Mouse (Mus musculus): ENCODE measurements around the gene Cnrip1. TPM values are rescaled to one million over a fixed set of nuclear protein-coding genes. Genes with fewer than 3 reads are reported as not detected.
"Not testable (repeated sequence)": the region's sequence is repeated elsewhere in the genome, so short reads cannot be mapped to it uniquely, and the experiment has no call there.

Cnrip1 gene
- polyA plus RNA-seq, 1 experiment from 2014 or later: 154 TPM

DNA sequence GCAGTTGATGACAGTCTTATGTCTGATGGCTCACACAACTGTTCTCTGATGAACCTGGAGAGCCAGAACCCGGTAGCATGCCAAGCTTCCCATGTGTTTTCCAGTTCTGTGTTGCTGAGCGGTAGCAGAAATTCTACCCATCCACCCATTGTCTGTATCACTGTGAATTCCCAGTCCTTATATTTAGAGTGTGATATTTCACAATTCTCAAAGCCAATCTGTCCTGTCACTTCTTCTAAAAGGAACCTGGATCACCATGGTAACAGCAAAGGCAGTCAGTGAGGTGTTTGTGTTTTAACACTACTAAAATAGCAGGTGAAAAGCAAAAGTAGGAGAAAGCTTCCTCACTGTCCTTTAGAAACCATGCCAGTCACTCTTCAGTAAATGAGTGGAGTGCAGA is 5.6 kb upstream of the Cnrip1 start:
- H3K4me2 ChIP-seq: no peak overlapping the region
- no peak overlapping the region for H3K27ac ChIP-seq (replicated peaks)
- H3K4me1 ChIP-seq (replicated peaks): peaks cover under 1% of the 10 kb centered on the region
- no peak overlapping the region for H3K4me3 ChIP-seq
- WGBS: 95% methylated on average over 2 of the region's 2 CpGs
- no peak for ATAC-seq (ENCODE audit: low FRiP score, low read depth)
- H3K9ac ChIP-seq: no peak overlapping the region
- no peaks in the 10 kb centered on the region for H3K27me3 ChIP-seq
- no peaks in the 10 kb centered on the region for H3K9me3 ChIP-seq
- H3K36me3 ChIP-seq: no peaks in the 10 kb centered on the region

DNA sequence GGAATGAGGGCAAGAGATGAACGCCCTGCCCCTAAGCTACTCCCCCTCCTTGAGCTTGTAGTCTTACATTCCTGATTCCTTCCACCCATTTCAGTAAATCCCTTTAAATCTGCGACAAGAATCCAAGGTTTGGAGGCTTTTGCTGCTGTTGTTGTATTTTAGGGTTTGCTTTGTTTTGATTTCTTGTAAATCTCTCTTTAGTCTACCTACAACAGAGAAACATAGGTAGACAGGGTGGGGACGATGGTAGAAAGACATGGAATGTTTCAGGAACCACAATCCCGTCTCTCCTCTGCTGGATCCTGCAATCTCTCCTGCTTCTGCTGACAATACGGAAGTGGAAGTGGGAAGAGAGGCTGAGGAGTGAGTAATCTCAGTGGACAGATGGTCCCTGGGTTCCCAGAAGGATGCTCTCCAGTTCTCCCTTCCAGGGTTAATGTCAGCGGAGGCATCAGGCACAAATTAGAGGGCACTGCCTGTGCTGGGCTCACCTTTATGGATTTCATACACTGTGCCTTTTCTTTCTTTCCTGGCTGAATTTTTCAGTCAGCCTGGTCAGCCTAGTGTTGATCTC is 1.2 kb downstream of the Cnrip1 start:
- WGBS: 6% methylated on average over 6 of the region's 6 CpGs
- H3K36me3 ChIP-seq: peaks cover 7% of the 10 kb centered on the region; the same call in 1 of the 2 replicates
- no peaks in the 10 kb centered on the region for H3K27me3 ChIP-seq
- H3K9me3 ChIP-seq: no peaks in the 10 kb centered on the region
- 0 out of 2 replicates have a peak, but pooled peaks have one; percentile 3 for ATAC-seq (ENCODE audit: low FRiP score, low read depth)
- H3K4me3 ChIP-seq: peak overlapping the region; percentile 83
- H3K27ac ChIP-seq (replicated peaks): peak overlapping the region; percentile 94
- peak overlapping the region; percentile 74 for H3K4me2 ChIP-seq
- H3K4me1 ChIP-seq (replicated peaks): peaks cover 23% of the 10 kb centered on the region
- peak overlapping the region; percentile 85 for H3K9ac ChIP-seq

GRCm38 (mm10) chr11:17069360-17069759 is 18.0 kb downstream of the Cnrip1 start:
- H3K4me3 ChIP-seq; H3K27me3 ChIP-seq; H3K4me2 ChIP-seq; H3K27ac ChIP-seq (replicated peaks); H3K4me1 ChIP-seq (replicated peaks); H3K9me3 ChIP-seq; H3K36me3 ChIP-seq; H3K9ac ChIP-seq; ATAC-seq (ENCODE audit: low FRiP score, low read depth): not testable (repeated sequence)
- 97% methylated on average over 2 of the region's 2 CpGs for WGBS

- ATAC-seq (ENCODE audit: low FRiP score, low read depth): no peak
- no peak overlapping the region for H3K9ac ChIP-seq
- H3K4me3 ChIP-seq: no peak overlapping the region
- no peak overlapping the region for H3K4me2 ChIP-seq
- 88% methylated on average over 2 of the region's 2 CpGs for WGBS
- H3K36me3 ChIP-seq: peaks cover 25% of the 10 kb centered on the region
- H3K27me3 ChIP-seq: no peaks in the 10 kb centered on the region
- no peak overlapping the region for H3K27ac ChIP-seq (replicated peaks)
- H3K9me3 ChIP-seq: no peaks in the 10 kb centered on the region
- no peaks in the 10 kb centered on the region for H3K4me1 ChIP-seq (replicated peaks)
These were observed 24.3 kb downstream of the Cnrip1 start for GRCm38 (mm10) chr11:17075656-17076055.

DNA sequence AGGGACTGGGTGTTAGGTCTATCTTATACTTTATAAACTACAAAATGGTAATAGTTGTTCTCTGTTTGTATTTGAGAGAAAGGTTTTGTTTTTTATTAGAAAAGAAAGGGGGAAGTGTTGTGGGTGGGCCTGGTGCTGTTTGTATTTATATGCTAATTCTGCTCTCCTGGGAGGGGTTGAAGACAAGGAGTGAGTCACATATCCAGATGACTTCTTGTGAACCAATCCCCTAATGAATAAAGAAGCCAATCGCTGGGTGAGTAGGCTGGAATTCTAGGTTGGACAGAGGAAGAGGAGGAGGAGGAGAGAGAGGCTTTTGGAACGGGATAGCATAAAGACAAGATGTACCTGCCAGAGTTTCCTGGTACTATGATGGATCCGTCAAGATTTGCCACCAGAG is 30.7 kb downstream of the Cnrip1 start:
- H3K36me3 ChIP-seq: peaks cover 20% of the 10 kb centered on the region
- no peak overlapping the region for H3K27ac ChIP-seq (replicated peaks)
- H3K9ac ChIP-seq: no peak overlapping the region
- no peak overlapping the region for H3K4me3 ChIP-seq
- ATAC-seq (ENCODE audit: low FRiP score, low read depth): no peak
- no peaks in the 10 kb centered on the region for H3K4me1 ChIP-seq (replicated peaks)
- no peaks in the 10 kb centered on the region for H3K27me3 ChIP-seq
- 34% methylated on average over 3 of the region's 3 CpGs for WGBS
- no peaks in the 10 kb centered on the region for H3K9me3 ChIP-seq
- H3K4me2 ChIP-seq: no peak overlapping the region

DNA sequence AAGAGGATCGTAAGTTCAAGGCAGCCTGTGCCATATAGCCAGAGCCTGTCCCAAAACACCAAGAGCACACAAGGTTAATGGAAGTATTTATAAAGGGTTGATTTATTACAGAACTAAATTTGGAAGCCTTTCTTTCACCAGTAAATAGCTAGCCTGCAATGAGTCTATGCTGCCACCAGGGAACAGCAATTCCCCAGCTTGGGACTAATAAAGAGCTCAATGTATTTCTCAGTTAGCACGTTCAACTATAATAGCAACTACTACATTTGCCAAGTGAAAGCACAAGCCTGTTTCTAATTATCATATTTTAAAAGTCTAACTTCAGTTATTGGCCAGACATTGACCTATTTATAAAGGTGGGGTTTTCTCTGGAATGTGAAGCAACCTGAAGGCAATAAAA is 31.6 kb downstream of the Cnrip1 start:
- H3K9me3 ChIP-seq: no peaks in the 10 kb centered on the region
- H3K4me3 ChIP-seq: no peak overlapping the region
- H3K27me3 ChIP-seq: no peaks in the 10 kb centered on the region
- 42% methylated on average over 2 of the region's 2 CpGs for whole genome bisulfite sequencing
- no peaks in the 10 kb centered on the region for H3K4me1 ChIP-seq (replicated peaks)
- peaks cover 20% of the 10 kb centered on the region for H3K36me3 ChIP-seq
- no peak for ATAC-seq (ENCODE audit: low FRiP score, low read depth)
- H3K27ac ChIP-seq (replicated peaks): no peak overlapping the region
- H3K9ac ChIP-seq: no peak overlapping the region
- no peak overlapping the region for H3K4me2 ChIP-seq

GRCm38 (mm10) chr11:17083455-17083854 is 32.1 kb downstream of the Cnrip1 start:
- peaks cover 18% of the 10 kb centered on the region for H3K36me3 ChIP-seq
- H3K9ac ChIP-seq: no peak overlapping the region
- no peak overlapping the region for H3K4me3 ChIP-seq
- H3K4me2 ChIP-seq: no peak overlapping the region
- 92% methylated on average over 3 of the region's 3 CpGs for WGBS
- no peaks in the 10 kb centered on the region for H3K4me1 ChIP-seq (replicated peaks)
- no peak for ATAC-seq (ENCODE audit: low FRiP score, low read depth)
- no peaks in the 10 kb centered on the region for H3K9me3 ChIP-seq
- no peak overlapping the region for H3K27ac ChIP-seq (replicated peaks)
- no peaks in the 10 kb centered on the region for H3K27me3 ChIP-seq

DNA sequence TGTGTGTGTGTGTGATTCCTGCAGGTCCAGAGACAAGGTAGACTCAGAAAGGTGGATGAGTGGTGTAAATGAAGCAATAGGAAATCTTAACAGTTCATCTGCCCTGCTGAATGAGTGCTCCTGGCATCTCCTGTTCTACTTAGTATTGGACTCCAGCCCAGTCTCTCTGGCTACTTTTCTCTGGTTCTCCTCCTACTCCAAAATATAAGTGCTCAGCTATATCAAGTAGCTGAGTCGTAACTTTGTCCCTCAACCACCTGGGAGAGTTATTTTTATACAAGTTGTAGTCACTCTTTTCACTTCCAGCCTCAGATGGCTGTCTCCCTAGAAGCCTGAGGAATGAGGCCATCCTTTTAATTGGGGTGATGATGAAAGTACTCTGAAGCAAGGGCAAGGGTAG is 32.5 kb downstream of the Cnrip1 start:
- 68% methylated on average over 1 of the region's 1 CpGs for WGBS
- Histone ChIP-seq H3K4me3 (no peak overlapping the region), H3K27me3 (no peaks in the 10 kb centered on the region), H3K4me2 (no peak overlapping the region), H3K4me1 (replicated peaks) (no peaks in the 10 kb centered on the region), H3K27ac (replicated peaks) (no peak overlapping the region), H3K9me3 (no peaks in the 10 kb centered on the region), H3K36me3 (peaks cover 14% of the 10 kb centered on the region), H3K9ac (no peak overlapping the region)
- ATAC-seq (ENCODE audit: low FRiP score, low read depth): no peak

DNA sequence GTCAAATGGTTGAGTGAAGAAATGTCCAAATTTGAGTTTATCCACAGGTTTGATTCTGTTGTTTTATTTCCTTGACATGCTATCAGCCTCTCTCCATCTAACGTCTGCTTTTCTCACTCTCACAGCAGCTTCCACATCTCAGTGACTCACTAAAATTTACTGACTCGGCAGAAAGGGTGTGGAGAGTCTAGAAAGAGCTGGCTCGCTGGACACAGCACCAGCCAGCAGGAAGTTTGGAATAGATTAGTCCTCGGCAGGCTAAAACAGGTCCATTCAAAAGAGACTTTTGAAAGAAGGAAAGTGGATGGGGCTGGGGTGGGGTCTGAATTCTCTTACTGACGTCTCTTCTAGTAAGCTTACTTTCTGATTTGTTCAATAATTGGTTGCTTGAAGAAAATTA is 34.7 kb downstream of the Cnrip1 start:
- WGBS: 24% methylated on average over 5 of the region's 5 CpGs
- no peak for ATAC-seq (ENCODE audit: low FRiP score, low read depth)
- H3K9me3 ChIP-seq: no peaks in the 10 kb centered on the region
- H3K4me2 ChIP-seq: no peak overlapping the region
- H3K27me3 ChIP-seq: no peaks in the 10 kb centered on the region
- no peaks in the 10 kb centered on the region for H3K4me1 ChIP-seq (replicated peaks)
- no peak overlapping the region for H3K4me3 ChIP-seq
- 0 out of 2 replicates have a peak, but pooled peaks cover under 1% of the 10 kb centered on the region for H3K36me3 ChIP-seq
- H3K9ac ChIP-seq: no peak overlapping the region
- H3K27ac ChIP-seq (replicated peaks): no peak overlapping the region

GRCm38 (mm10) chr11:17106936-17107335 is 55.5 kb downstream of the Cnrip1 start:
- ATAC-seq (ENCODE audit: low FRiP score, low read depth): no peak
- WGBS: 85% methylated on average over 5 of the region's 5 CpGs

GRCm38 (mm10) chr11:17107359-17107758 is 56.0 kb downstream of the Cnrip1 start:
- no peak overlapping the region for H3K9ac ChIP-seq
- H3K9me3 ChIP-seq: no peaks in the 10 kb centered on the region
- H3K27ac ChIP-seq (replicated peaks): no peak overlapping the region
- ATAC-seq (ENCODE audit: low FRiP score, low read depth): no peak
- H3K27me3 ChIP-seq: no peaks in the 10 kb centered on the region
- no peak overlapping the region for H3K4me2 ChIP-seq
- H3K36me3 ChIP-seq: no peaks in the 10 kb centered on the region
- H3K4me3 ChIP-seq: no peak overlapping the region
- H3K4me1 ChIP-seq (replicated peaks): no peaks in the 10 kb centered on the region
- whole genome bisulfite sequencing: 81% methylated on average over 6 of the region's 6 CpGs

More at GRCm38 (mm10) chr11:17106936-17107335, 55.5 kb downstream of the Cnrip1 start:
- Histone ChIP-seq H3K27ac (replicated peaks) (no peak overlapping the region), H3K9ac (no peak overlapping the region), H3K4me3 (no peak overlapping the region), H3K9me3 (no peaks in the 10 kb centered on the region), H3K4me2 (no peak overlapping the region), H3K4me1 (replicated peaks) (no peaks in the 10 kb centered on the region), H3K27me3 (no peaks in the 10 kb centered on the region), H3K36me3 (no peaks in the 10 kb centered on the region)

GRCm38 (mm10) chr11:17112419-17113090 is 61.2 kb downstream of the Cnrip1 start:
- ATAC-seq (ENCODE audit: low FRiP score, low read depth): no peak
- no peaks in the 10 kb centered on the region for H3K27me3 ChIP-seq
- H3K4me1 ChIP-seq (replicated peaks): no peaks in the 10 kb centered on the region
- no peaks in the 10 kb centered on the region for H3K9me3 ChIP-seq
- H3K4me3 ChIP-seq: no peak overlapping the region
- no peak overlapping the region for H3K9ac ChIP-seq
- 80% methylated on average over 1 of the region's 1 CpGs for WGBS
- no peak overlapping the region for H3K27ac ChIP-seq (replicated peaks)
- H3K36me3 ChIP-seq: no peaks in the 10 kb centered on the region
- no peak overlapping the region for H3K4me2 ChIP-seq

GRCm38 (mm10) chr11:17126418-17126817 is 75.0 kb downstream of the Cnrip1 start:
- no peaks in the 10 kb centered on the region for H3K9me3 ChIP-seq
- no peaks in the 10 kb centered on the region for H3K36me3 ChIP-seq
- H3K4me1 ChIP-seq (replicated peaks): no peaks in the 10 kb centered on the region
- no peak for ATAC-seq (ENCODE audit: low FRiP score, low read depth)
- H3K9ac ChIP-seq: no peak overlapping the region
- no peak overlapping the region for H3K4me3 ChIP-seq
- no peaks in the 10 kb centered on the region for H3K27me3 ChIP-seq
- 83% methylated on average over 2 of the region's 2 CpGs for WGBS
- no peak overlapping the region for H3K4me2 ChIP-seq
- no peak overlapping the region for H3K27ac ChIP-seq (replicated peaks)

All from hindbrain, embryonic 15.5 days (tissue).